Mouse (Mus musculus) cerebellum, adult 11 months (tissue): ENCODE data around the gene Slc50a1.
A peak's percentile ranks its signal among the peaks of the same experiment; 100 is the strongest.

Experiments
- DNase-seq: peaks from one replicate; pipeline ENCODE4 v3.0.0; 2022

The Slc50a1 gene

GRCm38 (mm10) chr3:89270051-89270755 lies at the start of gene Slc50a1:
Slc50a1 (minus strand) TSS chr3:89270570.
- DNase-seq = peak; percentile 81

- DNase-seq = no peak
Observed at GRCm38 (mm10) chr3:89319591-89320350, 49.4 kb upstream of the Slc50a1 start.

- no peak for DNase-seq
Observed at GRCm38 (mm10) chr3:89318971-89319590, 48.7 kb upstream of the Slc50a1 start.

- DNase-seq = no peak
Observed at GRCm38 (mm10) chr3:89318316-89318715, 47.9 kb upstream of the Slc50a1 start.

GRCm38 (mm10) chr3:89317246-89317645 lies 46.9 kb upstream of the Slc50a1 start:
- no peak for DNase-seq

GRCm38 (mm10) chr3:89316833-89317232 lies 46.5 kb upstream of the Slc50a1 start:
- DNase-seq = peak; percentile 79

- no peak for DNase-seq
Observed at GRCm38 (mm10) chr3:89315930-89316831, 45.8 kb upstream of the Slc50a1 start.

- DNase-seq = peak; percentile 56
Observed at GRCm38 (mm10) chr3:89315195-89315929, 45.0 kb upstream of the Slc50a1 start.

- no peak for DNase-seq
Observed at GRCm38 (mm10) chr3:89314791-89315190, 44.4 kb upstream of the Slc50a1 start.

- no peak for DNase-seq
Observed at GRCm38 (mm10) chr3:89314340-89314739, 44.0 kb upstream of the Slc50a1 start.

- DNase-seq = peak; percentile 46
Observed at GRCm38 (mm10) chr3:89308089-89308488, 37.7 kb upstream of the Slc50a1 start.

GRCm38 (mm10) chr3:89305551-89306325 lies 35.4 kb upstream of the Slc50a1 start:
- no peak for DNase-seq

GRCm38 (mm10) chr3:89305105-89305504 lies 34.7 kb upstream of the Slc50a1 start:
- DNase-seq = no peak

- no peak for DNase-seq
Observed at GRCm38 (mm10) chr3:89304440-89304839, 34.1 kb upstream of the Slc50a1 start.

GRCm38 (mm10) chr3:89300514-89300913 lies 30.1 kb upstream of the Slc50a1 start:
- DNase-seq = no peak

- DNase-seq = no peak
Observed at GRCm38 (mm10) chr3:89300071-89300470, 29.7 kb upstream of the Slc50a1 start.

- no peak for DNase-seq
Observed at GRCm38 (mm10) chr3:89299499-89299898, 29.1 kb upstream of the Slc50a1 start.

GRCm38 (mm10) chr3:89298908-89299307 lies 28.5 kb upstream of the Slc50a1 start:
- DNase-seq = no peak

GRCm38 (mm10) chr3:89296761-89297396 lies 26.5 kb upstream of the Slc50a1 start:
- no peak for DNase-seq

GRCm38 (mm10) chr3:89295685-89296230 lies 25.4 kb upstream of the Slc50a1 start:
- DNase-seq = no peak
